Mouse (Mus musculus): Measurements from ENCODE around the gene Aloxe3.
A peak's percentile ranks its signal among the peaks of the same experiment; 100 is the strongest.

Aloxe3 gene

GRCm38 (mm10) chr11:69125041-69125851 is 450 bp upstream of the Aloxe3 start:
- peak; percentile 64 for DNase-seq (ENCODE audit: low spot score)

- DNase-seq (ENCODE audit: low spot score): no peak
Observed at GRCm38 (mm10) chr11:69125919-69126705, 416 bp downstream of the Aloxe3 start.

- no peak for DNase-seq (ENCODE audit: low spot score)
Observed at GRCm38 (mm10) chr11:69126706-69127095, 1.0 kb downstream of the Aloxe3 start.

GRCm38 (mm10) chr11:69128426-69129122 is 2.9 kb downstream of the Aloxe3 start:
- DNase-seq (ENCODE audit: low spot score): no peak

- no peak for DNase-seq (ENCODE audit: low spot score)
Observed at GRCm38 (mm10) chr11:69133566-69133922, 7.8 kb downstream of the Aloxe3 start.

- no peak for DNase-seq (ENCODE audit: low spot score)
Observed at GRCm38 (mm10) chr11:69133923-69134621, 8.4 kb downstream of the Aloxe3 start.

GRCm38 (mm10) chr11:69134622-69134968 is 8.9 kb downstream of the Aloxe3 start:
- no peak for DNase-seq (ENCODE audit: low spot score)

GRCm38 (mm10) chr11:69135361-69135760 is 9.7 kb downstream of the Aloxe3 start:
- no peak for DNase-seq (ENCODE audit: low spot score)

GRCm38 (mm10) chr11:69147546-69147945 is 21.9 kb downstream of the Aloxe3 start:
- no peak for DNase-seq (ENCODE audit: low spot score)

- DNase-seq (ENCODE audit: low spot score): no peak
Observed at GRCm38 (mm10) chr11:69148451-69148960, 22.8 kb downstream of the Aloxe3 start.

- DNase-seq (ENCODE audit: low spot score): no peak
Observed at GRCm38 (mm10) chr11:69149728-69150127, 24.0 kb downstream of the Aloxe3 start.

GRCm38 (mm10) chr11:69150444-69150843 is 24.7 kb downstream of the Aloxe3 start:
- peak; percentile 44 for DNase-seq (ENCODE audit: low spot score)

GRCm38 (mm10) chr11:69151004-69151403 is 25.3 kb downstream of the Aloxe3 start:
- no peak for DNase-seq (ENCODE audit: low spot score)

- DNase-seq (ENCODE audit: low spot score): no peak
Observed at GRCm38 (mm10) chr11:69153831-69154230, 28.1 kb downstream of the Aloxe3 start.

- no peak for DNase-seq (ENCODE audit: low spot score)
Observed at GRCm38 (mm10) chr11:69155351-69155750, 29.7 kb downstream of the Aloxe3 start.

GRCm38 (mm10) chr11:69156800-69157199 is 31.1 kb downstream of the Aloxe3 start, which contains the start of gene Alox12b:
Alox12b (plus strand) TSS chr11:69156989.
- DNase-seq (ENCODE audit: low spot score): no peak

GRCm38 (mm10) chr11:69169313-69169712 is 43.6 kb downstream of the Aloxe3 start:
- peak; percentile 32 for DNase-seq (ENCODE audit: low spot score)

GRCm38 (mm10) chr11:69171626-69172025 is 45.9 kb downstream of the Aloxe3 start:
- DNase-seq (ENCODE audit: low spot score): peak; percentile 76

- no peak for DNase-seq (ENCODE audit: low spot score)
Observed at GRCm38 (mm10) chr11:69172606-69173005, 46.9 kb downstream of the Aloxe3 start.

GRCm38 (mm10) chr11:69174722-69175121 is 49.0 kb downstream of the Aloxe3 start:
- no peak for DNase-seq (ENCODE audit: low spot score)

GRCm38 (mm10) chr11:69178525-69178924 is 52.8 kb downstream of the Aloxe3 start:
- no peak for DNase-seq (ENCODE audit: low spot score)

GRCm38 (mm10) chr11:69179512-69179911 is 53.8 kb downstream of the Aloxe3 start:
- no peak for DNase-seq (ENCODE audit: low spot score)
